Mouse (Mus musculus) heart, postnatal 0 days (tissue): ENCODE results near the gene Foxd2. TPM values are rescaled to one million over a fixed set of nuclear protein-coding genes. Genes with fewer than 3 reads are reported as not detected.
A peak's percentile ranks its signal among the peaks of the same experiment; 100 is the strongest.

Experiments
- ATAC-seq: fragments of 200-750 bp; cut with Nextera tagmentation; 2 replicates; pipeline ENCODE4 v1.8.0; 2017; ENCODE audit warnings: low read depth, moderate number of reproducible peaks, moderate library complexity; ENCODE audit not compliant: insufficient read depth
- DNase-seq: peaks from one replicate; pipeline ENCODE4 v3.0.0-alpha.2; 2016; ENCODE audit warnings: low spot score
- H3K27ac ChIP-seq: fragments of 300-500 bp; sonication (generic); 2 replicates; pipeline ENCODE4 v1.5.1; 2014; ENCODE audit warnings: low read depth, mild to moderate bottlenecking
- H3K27me3 ChIP-seq: fragments of 300-500 bp; sonication (generic); 2 replicates; pipeline ENCODE4 v1.6.1; 2014; ENCODE audit warnings: low read length, mixed read lengths; ENCODE audit not compliant: control insufficient read depth, insufficient read depth
- H3K36me3 ChIP-seq: fragments of 300-500 bp; sonication (generic); replicated peaks from 2 replicates; pipeline ENCODE4 v1.6.1; 2014; ENCODE audit warnings: low read length, mixed read lengths; ENCODE audit not compliant: control insufficient read depth, insufficient read depth
- H3K4me1 ChIP-seq: fragments of 300-500 bp; sonication (generic); 2 replicates; pipeline ENCODE4 v1.6.1; 2014; ENCODE audit warnings: antibody characterized with exemption; ENCODE audit not compliant: control insufficient read depth, insufficient read depth
- H3K4me2 ChIP-seq: fragments of 300-500 bp; sonication (generic); 2 replicates; pipeline ENCODE4 v1.6.1; 2014; ENCODE audit warnings: low read depth, mild to moderate bottlenecking, low read length, moderate library complexity
- H3K4me3 ChIP-seq: fragments of 300-500 bp; sonication (generic); 2 replicates; pipeline ENCODE4 v1.5.1; 2014; ENCODE audit warnings: low read depth, low read length
- H3K9ac ChIP-seq: fragments of 300-500 bp; sonication (generic); replicated peaks from 2 replicates; pipeline ENCODE4 v1.6.1; 2014; ENCODE audit warnings: low read depth, low read length, mixed read lengths
- H3K9me3 ChIP-seq: fragments of 300-500 bp; sonication (generic); replicated peaks from 2 replicates; pipeline ENCODE4 v1.6.1; 2016; ENCODE audit warnings: low read length; ENCODE audit not compliant: control insufficient read depth
- CTCF ChIP-seq: IDR thresholded peaks from 2 replicates; pipeline ENCODE4 v1.5.1; 2016; ENCODE audit warnings: antibody characterized with exemption, control low read depth, low read depth
- EP300 ChIP-seq: IDR thresholded peaks from 2 replicates; pipeline ENCODE4 v1.6.1; 2016; ENCODE audit warnings: antibody characterized with exemption, low read depth
- WGBS: fragments of 180-500 bp; shearing (Covaris S2); extraction: QIAGEN DNeasy Blood & Tissue Kit; methylation state at CpG from one replicate; pipeline ENCODE4 v1.1.7; 2014; 5-methylcytosine and 5-hydroxymethylcytosine counted together
- polyA plus RNA-seq: library from polyadenylated mRNA; unstranded; fragments of >200 nt; fragmentation: Nextera tagmentation; extraction: Ambion mirVana; gene quantifications from 2 replicates; pipeline ENCODE4 v1.2.1, GENCODE M21; 2015
- total RNA-seq: library from RNA; depleted of rRNA; stranded (reverse); fragments of >200 nt; gene quantifications from 2 replicates; pipeline ENCODE4 v1.2.3, GENCODE M21; 2014; ENCODE audit warnings: low replicate concordance

Foxd2 gene
- total and polyA plus RNA-seq, 2 experiments from 2014 or later = 0.04 TPM; not detected in 1

GRCm38 (mm10) chr4:114924971-114925916, 16.6 kb upstream of the Foxd2 start:
- peak overlapping the region; percentile 48 for H3K4me3 ChIP-seq
- ATAC-seq (peak; percentile 47; the same call in 1 of the 2 replicates), DNase-seq (no peak)
- no peaks in the 10 kb centered on the region for H3K36me3 ChIP-seq
- H3K27ac ChIP-seq = no peak overlapping the region
- WGBS = under 1% methylated on average over 89 of the region's 125 CpGs
- H3K4me2 ChIP-seq = peak overlapping the region; percentile 66
- H3K27me3 ChIP-seq = peaks cover 89% of the 10 kb centered on the region
- no peak overlapping the region for H3K9ac ChIP-seq
- no peaks in the 10 kb centered on the region for H3K4me1 ChIP-seq
- TF ChIP-seq EP300 = no peak
- TF ChIP-seq CTCF = no peak
- H3K9me3 ChIP-seq = no peaks in the 10 kb centered on the region

- Histone ChIP-seq H3K36me3 (no peaks in the 10 kb centered on the region), H3K4me2 (no peak overlapping the region), H3K4me3 (no peak overlapping the region), H3K27me3 (peaks cover 70% of the 10 kb centered on the region), H3K9ac (no peak overlapping the region), H3K27ac (no peak overlapping the region), H3K4me1 (no peaks in the 10 kb centered on the region), H3K9me3 (no peaks in the 10 kb centered on the region)
- DNase-seq = no peak
- 32% methylated on average over 2 of the region's 2 CpGs for WGBS
- TF ChIP-seq CTCF = peak; percentile 79
- TF ChIP-seq EP300 = no peak
- ATAC-seq = no peak
Observed at GRCm38 (mm10) chr4:114917091-114917490, 8.4 kb upstream of the Foxd2 start.

DNA sequence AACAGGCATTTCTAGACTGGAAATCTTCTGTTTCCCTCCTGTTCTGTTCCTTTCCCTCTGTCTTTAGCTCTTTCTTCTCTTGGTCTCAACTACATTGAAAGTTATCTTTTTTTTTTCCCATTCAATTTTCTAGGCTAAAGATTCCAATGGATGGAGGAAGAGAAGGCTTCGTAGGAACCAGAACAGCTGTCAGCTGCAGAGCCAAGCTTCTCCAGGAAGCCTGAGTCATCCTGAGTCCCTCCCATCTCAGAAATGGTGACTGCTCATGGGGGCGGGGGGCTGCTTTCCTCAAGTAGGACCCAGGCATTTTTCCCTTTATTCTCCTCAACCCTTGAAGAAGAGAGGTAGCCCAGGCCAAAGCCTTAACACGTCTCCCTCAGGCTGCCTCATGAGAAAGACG, 7.4 kb upstream of the Foxd2 start:
- Histone ChIP-seq H3K4me3 (no peak overlapping the region), H3K27ac (no peak overlapping the region), H3K4me2 (no peak overlapping the region), H3K9me3 (no peaks in the 10 kb centered on the region), H3K36me3 (no peaks in the 10 kb centered on the region), H3K9ac (no peak overlapping the region), H3K27me3 (peaks cover 70% of the 10 kb centered on the region), H3K4me1 (no peaks in the 10 kb centered on the region)
- 36% methylated on average over 4 of the region's 4 CpGs for WGBS
- ATAC-seq (no peak), DNase-seq (no peak)
- TF ChIP-seq CTCF (no peak), EP300 (no peak)

DNA sequence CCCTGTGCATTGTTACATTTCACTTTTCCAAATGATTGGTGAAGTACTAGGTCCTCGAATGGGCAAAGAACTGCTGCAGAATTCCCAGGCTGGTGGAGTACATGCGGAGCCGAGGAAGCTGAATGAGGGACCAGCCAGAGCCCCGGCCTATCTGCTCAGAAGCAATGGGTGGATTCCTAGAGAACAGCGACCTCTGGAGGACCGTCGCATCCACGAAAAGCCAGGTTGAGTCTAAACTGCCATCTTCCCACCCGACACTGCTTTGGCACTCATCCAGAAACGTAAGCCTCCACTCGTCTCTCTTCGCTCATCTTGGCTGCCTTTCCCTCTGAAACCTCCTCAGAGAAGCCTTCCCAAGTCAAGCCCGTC, 4.9 kb upstream of the Foxd2 start:
- no peak overlapping the region for H3K4me2 ChIP-seq
- 7% methylated on average over 13 of the region's 13 CpGs for WGBS
- H3K4me1 ChIP-seq = no peaks in the 10 kb centered on the region
- TF ChIP-seq EP300 = no peak
- peak; percentile 40 for TF ChIP-seq CTCF
- H3K9me3 ChIP-seq = no peaks in the 10 kb centered on the region
- no peak overlapping the region for H3K4me3 ChIP-seq
- DNase-seq = no peak
- no peak overlapping the region for H3K27ac ChIP-seq
- ATAC-seq = no peak
- peaks cover 82% of the 10 kb centered on the region for H3K27me3 ChIP-seq
- no peaks in the 10 kb centered on the region for H3K36me3 ChIP-seq
- H3K9ac ChIP-seq = no peak overlapping the region

DNA sequence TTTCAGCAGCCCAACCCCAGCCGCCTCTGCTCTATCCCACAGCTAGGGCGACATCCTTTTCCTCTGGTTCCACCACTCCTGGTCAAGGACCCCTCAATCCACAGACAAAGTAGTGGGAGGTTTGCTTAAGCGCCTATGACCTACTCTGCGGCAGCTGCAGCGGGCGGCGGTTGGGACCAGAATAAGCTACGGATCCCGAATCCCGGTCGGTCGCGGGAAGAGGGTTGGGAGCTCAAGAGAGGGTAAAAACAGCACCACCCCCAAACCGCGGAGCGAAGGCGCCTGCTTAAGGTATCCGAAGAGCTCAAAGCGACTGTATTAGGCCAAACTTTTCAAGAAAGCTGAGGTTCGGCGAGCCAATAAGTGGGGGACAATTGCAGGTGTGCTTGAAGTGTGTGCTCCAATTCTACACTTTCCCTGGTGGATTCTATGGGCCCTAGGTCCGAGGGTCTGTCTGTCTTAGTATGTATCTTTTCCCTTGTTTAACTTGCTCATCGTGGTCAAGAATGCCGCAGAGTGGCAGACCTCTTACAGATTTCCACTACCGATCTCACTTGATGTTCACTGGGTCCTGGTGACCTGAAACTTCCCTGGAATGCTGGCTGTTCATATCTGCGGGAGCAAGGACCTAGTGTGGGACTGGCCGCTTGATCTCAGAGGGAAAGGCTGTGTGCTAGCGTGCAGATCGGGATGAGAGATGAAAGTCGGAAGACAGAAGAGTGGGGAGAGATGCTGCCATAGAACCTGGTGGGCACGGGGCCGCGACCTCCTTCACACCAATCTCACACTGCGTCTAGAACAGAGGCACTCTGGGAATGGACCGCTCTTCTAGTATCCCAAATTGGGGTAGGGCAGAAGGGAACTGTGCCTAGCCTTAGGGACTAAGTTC, 4.3 kb upstream of the Foxd2 start:
- WGBS = 11% methylated on average over 35 of the region's 35 CpGs
- no peak for DNase-seq
- TF ChIP-seq CTCF = no peak
- no peak for TF ChIP-seq EP300
- peaks cover 88% of the 10 kb centered on the region for H3K27me3 ChIP-seq
- no peak overlapping the region for H3K9ac ChIP-seq
- H3K4me3 ChIP-seq = no peak overlapping the region
- no peak overlapping the region for H3K4me2 ChIP-seq
- no peak overlapping the region for H3K27ac ChIP-seq
- H3K9me3 ChIP-seq = no peaks in the 10 kb centered on the region
- H3K4me1 ChIP-seq = no peaks in the 10 kb centered on the region
- no peak for ATAC-seq
- H3K36me3 ChIP-seq = no peaks in the 10 kb centered on the region
